Mouse (Mus musculus): ENCODE measurements around the gene Dnajb4. TPM values are rescaled to one million over a fixed set of nuclear protein-coding genes. Genes with fewer than 3 reads are reported as not detected.
"Not testable (repeated sequence)": the region's sequence is repeated elsewhere in the genome, so short reads cannot be mapped to it uniquely, and the experiment has no call there.

Gene Dnajb4
- polyA plus RNA-seq, 1 experiment from 2014 or later: 37.5 TPM

- no peak overlapping the region for H3K4me2 ChIP-seq
- no peak overlapping the region for H3K4me3 ChIP-seq
- no peaks in the 10 kb centered on the region for H3K4me1 ChIP-seq (replicated peaks)
- no peaks in the 10 kb centered on the region for H3K36me3 ChIP-seq
- no peak overlapping the region for H3K9ac ChIP-seq
- H3K27me3 ChIP-seq: no peaks in the 10 kb centered on the region
- H3K9me3 ChIP-seq: no peaks in the 10 kb centered on the region
- no peak overlapping the region for H3K27ac ChIP-seq
- 85% methylated on average over 4 of the region's 4 CpGs for WGBS
- ATAC-seq (ENCODE audit: low FRiP score): no peak
Measured at GRCm38 (mm10) chr3:152130963-152131362, 79.1 kb downstream of the Dnajb4 start.

DNA sequence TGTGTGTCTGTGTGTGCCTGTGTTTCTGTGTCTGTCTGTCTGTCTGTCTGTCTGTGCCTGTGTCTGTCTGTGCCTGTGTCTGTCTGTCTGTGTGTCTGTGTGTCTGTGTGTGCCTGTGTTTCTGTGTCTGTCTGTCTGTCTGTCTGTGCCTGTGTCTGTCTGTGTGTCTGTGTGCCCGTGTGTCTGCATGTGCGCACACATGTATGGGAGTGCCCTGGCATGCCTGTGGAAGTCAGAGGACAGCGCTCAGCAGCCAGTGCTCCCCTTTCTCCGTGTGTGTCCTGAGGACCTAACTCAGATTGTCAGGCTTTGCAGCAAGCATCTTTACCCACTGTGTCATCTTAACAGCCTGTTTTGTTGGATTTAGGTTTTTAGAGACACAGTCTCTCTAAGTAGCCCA lies 80.7 kb downstream of the Dnajb4 start:
- WGBS: 93% methylated on average over 4 of the region's 4 CpGs
- ATAC-seq (ENCODE audit: low FRiP score): not testable (repeated sequence)

GRCm38 (mm10) chr3:152128631-152129030 lies 81.5 kb downstream of the Dnajb4 start:
- no peaks in the 10 kb centered on the region for H3K9me3 ChIP-seq
- no peak for ATAC-seq (ENCODE audit: low FRiP score)
- no peak overlapping the region for H3K4me3 ChIP-seq
- H3K27ac ChIP-seq: no peak overlapping the region
- H3K36me3 ChIP-seq: no peaks in the 10 kb centered on the region
- H3K9ac ChIP-seq: no peak overlapping the region
- no peaks in the 10 kb centered on the region; the same call in 1 of the 2 replicates for H3K27me3 ChIP-seq
- H3K4me1 ChIP-seq (replicated peaks): no peaks in the 10 kb centered on the region
- H3K4me2 ChIP-seq: no peak overlapping the region
- 66% methylated on average over 7 of the region's 7 CpGs for WGBS

More for the DNA sequence above, 80.7 kb downstream of the Dnajb4 start:
- not testable (repeated sequence) for H3K27me3 ChIP-seq; H3K36me3 ChIP-seq; H3K9ac ChIP-seq; H3K27ac ChIP-seq; H3K4me3 ChIP-seq; H3K4me2 ChIP-seq; H3K4me1 ChIP-seq (replicated peaks); H3K9me3 ChIP-seq

Other genes starting within 250 kb of the Dnajb4 start
- 8.4 and 9.2 TPM in 2 replicates for gene Gipc2, start 44.1 kb downstream of the Dnajb4 start, polyA plus RNA-seq (2015; fragmentation: Nextera tagmentation; extraction: Ambion mirVana)
- gene Fubp1, start 120 bp upstream of the Dnajb4 start, polyA plus RNA-seq (2015; fragmentation: Nextera tagmentation; extraction: Ambion mirVana): 297 and 299 TPM in 2 replicates
- gene Nexn, start 56.0 kb upstream of the Dnajb4 start, polyA plus RNA-seq (2015; fragmentation: Nextera tagmentation; extraction: Ambion mirVana): 3.1 and 3.8 TPM in 2 replicates
- gene Miga1, start 130.1 kb upstream of the Dnajb4 start, polyA plus RNA-seq (2015; fragmentation: Nextera tagmentation; extraction: Ambion mirVana): 18.9 and 19.8 TPM in 2 replicates
- 88.0 and 89.3 TPM in 2 replicates for gene Usp33, start 136.2 kb upstream of the Dnajb4 start, polyA plus RNA-seq (2015; fragmentation: Nextera tagmentation; extraction: Ambion mirVana)
- gene Zzz3, start 185.2 kb upstream of the Dnajb4 start, polyA plus RNA-seq (2015; fragmentation: Nextera tagmentation; extraction: Ambion mirVana): 36.0 and 37.0 TPM in 2 replicates